Mouse (Mus musculus) megakaryocyte progenitor cell, adult 5-6 weeks (primary cell): Measurements from ENCODE around the gene Zdhhc21. TPM values are rescaled to one million over a fixed set of nuclear protein-coding genes. Genes with fewer than 3 reads are reported as not detected.

Experiments used
- ATAC-seq: replicated peaks from 2 replicates; pipeline ENCODE4 v1.8.0; 2016; ENCODE audit warnings: mild to moderate bottlenecking, moderate TSS enrichment, inconsistent platforms; ENCODE audit not compliant: poor library complexity
- total RNA-seq, 2 experiments: library from RNA; stranded (forward) in 1 of 2; stranded (reverse) in 1 of 2; fragments of 157-497, 149-512 nt in 1 of 2; fragments of 200-1000 nt in 1 of 2; gene quantifications; 2 replicates each; pipeline versions ENCODE4 v1.2.3 to v1.2.4; 2015 to 2017

The Zdhhc21 gene
- total RNA-seq, 2 experiments from 2014 or later = 21.6 to 34.9 TPM

DNA sequence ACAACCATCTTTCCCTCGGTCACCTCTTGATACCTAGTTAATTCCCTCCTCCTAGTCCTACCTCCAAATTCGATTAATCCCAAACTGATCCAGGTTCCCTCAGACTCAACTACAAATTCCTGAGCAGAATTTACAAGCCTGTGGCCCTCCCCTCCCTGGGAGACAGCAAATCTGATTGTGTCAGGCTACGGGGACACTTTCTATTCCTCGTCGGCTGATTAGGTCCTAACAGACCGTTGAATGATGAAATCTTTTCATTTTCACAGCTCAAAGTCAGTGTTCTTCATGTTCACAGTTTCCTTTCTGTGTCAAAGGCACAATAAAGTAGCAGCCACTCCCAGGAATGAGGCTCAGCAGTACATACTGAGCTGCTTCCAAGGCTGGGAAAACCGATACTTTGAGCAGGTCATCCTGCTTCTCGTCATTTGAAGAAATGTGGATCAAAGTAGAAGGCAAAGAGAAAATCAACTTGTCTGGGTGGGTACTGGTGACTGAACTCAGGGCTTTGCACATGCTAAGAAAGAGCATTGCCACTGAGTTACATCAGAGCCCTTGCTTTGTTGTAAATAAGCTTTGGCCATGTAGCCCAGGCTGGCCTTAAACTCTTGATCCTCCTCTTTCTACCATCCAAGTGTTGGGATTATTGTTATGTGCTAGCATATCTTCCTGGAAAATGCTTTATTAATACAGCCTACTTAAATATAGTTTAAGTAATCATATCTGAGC is 5.4 kb upstream of the Zdhhc21 start:
- peak; percentile 38 for ATAC-seq

DNA sequence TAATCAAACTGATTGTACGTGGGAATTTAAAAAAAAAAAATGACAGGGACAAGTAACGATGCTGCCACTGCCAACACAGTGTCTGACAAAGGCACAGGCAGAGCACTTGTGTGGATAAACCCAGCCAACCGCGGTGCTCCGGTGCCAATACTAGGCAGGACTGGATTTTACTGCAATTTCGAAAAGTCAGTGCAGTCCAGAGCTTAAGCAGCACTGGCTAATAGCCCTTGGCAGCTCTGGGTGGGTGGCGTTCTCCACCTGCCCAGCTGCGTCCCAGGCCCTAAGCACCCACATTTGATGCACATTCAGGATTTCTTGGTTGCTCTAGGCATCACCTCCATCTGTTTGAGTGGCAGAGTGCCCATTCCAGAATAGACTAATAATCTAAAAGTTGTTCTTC is 3.6 kb upstream of the Zdhhc21 start:
- ATAC-seq = no peak

DNA sequence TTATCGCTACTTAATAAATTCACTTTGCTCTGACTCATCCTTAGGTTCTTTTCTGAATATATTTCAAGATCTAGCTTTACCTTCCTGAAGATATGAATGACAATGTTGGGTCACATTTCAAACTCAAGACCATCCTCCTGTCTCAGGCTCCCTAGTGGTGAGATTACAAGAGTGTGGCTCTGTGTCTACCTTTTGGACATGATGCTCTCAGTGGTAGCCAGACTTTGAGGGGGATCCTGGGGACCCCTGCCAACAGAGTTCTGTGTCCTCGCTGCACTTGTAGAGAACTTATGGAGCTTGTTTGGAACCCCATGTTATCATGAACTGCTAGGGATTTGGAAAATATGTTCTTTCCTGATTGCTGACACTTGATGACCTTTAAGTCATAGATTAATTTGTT is 1.7 kb upstream of the Zdhhc21 start:
- ATAC-seq = no peak

DNA sequence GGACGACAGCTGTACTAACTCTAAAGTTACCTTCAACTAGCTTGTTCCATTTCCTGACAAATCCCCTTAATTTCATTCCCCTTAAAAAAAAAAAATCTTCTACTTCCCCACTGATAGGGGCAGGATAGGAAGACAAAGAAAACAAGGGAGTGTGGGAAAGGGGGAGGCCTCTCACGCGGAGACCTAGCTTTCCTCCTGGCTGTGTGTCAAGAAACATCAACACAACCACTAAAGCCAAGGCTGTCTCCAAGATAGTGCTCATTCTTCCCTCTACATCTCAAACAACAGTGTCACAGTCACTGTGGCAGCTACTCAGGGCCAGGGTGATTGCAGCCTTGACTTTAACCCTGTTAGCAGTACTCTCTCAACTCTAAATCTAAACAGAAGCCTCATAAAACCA is 808 bp upstream of the Zdhhc21 start:
- no peak for ATAC-seq

DNA sequence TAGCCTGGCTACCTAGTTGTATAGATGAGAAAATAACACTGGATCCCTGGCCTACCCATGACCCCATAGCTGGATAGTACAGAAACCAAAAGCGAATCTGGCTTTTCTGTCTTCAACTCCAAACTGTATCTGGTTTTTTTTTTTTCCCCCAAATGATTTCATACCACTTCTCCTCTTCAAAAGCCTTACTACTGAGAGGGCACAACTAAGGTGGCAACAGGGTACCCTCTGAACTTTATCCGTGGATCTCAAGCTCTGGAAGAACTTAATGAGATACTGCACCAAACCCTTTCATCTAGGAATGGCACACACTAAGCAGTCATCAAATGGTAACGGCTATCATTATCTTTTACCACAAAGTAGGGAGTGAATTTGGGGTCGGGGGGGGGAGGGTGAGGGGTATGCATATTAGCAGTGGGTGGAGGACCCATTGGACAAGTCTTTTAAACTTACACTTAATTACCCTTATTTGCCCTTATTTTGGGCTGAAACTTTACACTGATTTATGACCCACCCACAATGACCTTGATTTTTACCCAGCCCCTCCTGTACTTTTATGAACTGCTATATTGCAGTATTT is 1.2 kb downstream of the Zdhhc21 start:
- 0 out of 2 replicates have a peak, but pooled peaks have one; percentile 13 for ATAC-seq

DNA sequence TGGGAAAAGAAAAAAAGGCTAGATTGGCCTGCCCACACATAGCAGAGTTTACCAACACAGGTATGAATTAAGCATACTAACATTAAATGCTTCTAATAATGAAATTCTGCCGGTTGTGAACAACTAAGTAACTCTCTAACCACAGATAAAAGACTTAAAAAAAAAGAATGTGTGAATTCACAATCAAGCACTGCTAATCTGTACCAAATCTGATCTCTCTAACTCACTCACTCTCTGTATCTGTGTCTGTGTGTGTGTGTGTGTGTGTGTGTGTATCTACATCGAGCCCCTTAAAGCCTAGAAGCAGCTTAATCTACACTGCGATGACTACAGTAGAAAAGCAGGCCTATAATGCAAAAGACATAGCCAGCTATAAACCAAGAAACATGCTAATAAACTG is 2.8 kb downstream of the Zdhhc21 start:
- ATAC-seq = no peak

DNA sequence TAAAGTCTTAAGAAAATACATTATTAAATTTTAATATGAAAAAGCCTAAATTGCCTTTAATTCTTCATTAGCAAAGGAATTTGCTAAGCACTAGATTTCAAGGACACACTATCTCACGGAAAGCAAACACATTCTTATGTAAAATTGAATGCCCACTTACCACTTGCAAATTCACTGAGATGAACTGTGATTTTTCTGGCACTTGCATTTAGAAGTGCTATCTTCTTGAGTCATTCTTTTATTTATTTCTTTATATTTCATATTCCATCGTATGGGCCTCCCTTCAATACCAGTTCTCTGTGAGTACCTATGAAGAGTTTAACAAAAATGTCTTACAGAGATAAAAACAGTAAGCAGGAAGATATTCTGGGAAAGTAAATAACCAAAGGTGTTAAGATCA is 5.9 kb downstream of the Zdhhc21 start:
- ATAC-seq = no peak

DNA sequence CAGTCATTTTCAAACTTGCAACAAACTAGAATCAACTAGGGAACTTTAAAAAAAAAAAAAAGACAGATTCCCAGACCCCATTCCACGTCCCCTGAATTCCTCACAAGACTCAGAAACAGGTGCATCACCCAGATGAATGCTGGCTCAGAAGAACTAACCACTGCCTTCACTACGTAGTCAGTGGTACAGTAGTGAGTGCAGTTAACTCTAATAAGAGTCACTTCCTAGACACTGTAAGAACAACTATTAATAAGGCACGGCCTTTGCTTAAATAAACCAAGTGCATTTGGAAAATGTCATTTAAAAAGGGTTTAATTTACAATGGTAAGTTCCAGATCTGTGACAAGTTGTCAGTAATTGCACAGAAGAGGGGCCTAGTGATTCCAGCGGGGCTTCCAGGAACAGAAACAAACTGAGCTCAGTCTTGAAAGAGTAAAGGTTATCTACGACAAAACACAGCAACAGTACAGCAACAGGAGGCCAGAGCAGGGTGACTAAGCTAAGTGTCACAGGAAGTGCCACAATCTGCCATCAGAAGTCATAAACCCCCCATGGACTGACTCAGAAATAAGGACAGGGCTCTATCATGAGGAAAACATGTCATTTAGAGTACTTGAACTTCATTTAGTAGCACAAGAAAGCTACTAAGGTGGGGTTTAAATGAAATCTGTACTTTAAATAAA is 11.1 kb downstream of the Zdhhc21 start:
- ATAC-seq = peak; percentile 98

DNA sequence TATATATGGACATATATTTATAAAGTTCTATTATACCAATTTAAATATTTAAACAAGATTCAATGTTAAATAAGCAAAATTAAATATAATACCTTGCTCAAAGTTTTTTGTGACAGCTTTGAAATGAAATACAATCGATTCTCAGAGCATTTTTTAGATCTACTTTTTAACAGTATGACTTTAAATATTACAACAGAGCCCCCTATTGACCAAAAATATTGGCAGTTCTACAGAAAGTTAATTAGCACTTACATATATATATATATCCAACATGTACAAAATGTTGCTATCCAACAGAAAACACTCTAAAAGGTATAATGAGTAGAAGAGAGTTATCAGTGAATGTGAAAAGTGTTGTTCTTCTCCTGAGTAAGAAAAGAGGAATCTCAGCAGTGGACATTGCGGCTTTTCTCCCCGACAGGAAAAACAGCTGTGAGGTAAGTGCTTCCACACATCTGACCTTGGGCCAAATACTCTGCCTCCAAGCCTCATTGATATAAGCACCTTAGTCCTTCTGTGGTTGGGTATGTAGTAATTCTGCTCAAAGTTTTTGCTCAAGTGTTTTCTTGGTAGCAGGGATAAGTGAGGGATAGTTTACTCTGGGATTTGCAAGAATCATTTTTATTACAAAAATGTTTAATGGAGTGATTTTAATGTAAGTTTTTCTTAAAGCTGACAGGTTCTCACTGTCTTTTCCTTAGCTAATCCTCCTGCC is 22.1 kb downstream of the Zdhhc21 start:
- no peak for ATAC-seq

DNA sequence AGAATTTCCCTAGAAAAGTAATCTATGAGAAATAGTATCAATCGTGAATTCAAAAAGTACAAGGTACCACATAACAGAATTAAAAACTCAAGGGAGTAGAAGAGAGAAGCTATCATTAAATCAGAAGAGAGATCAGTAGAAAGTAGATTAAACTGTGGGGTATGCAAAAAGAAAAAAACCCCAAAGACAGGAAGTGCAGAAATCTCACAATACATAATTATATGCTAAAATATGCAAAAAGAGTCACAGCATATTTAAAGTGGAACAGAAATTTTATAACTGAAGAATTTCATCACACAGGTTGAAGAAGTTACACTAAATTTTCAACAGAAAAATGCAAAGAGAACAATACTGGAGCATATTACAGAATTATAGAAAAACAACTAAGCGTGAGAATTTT is 28.6 kb downstream of the Zdhhc21 start:
- no peak for ATAC-seq

DNA sequence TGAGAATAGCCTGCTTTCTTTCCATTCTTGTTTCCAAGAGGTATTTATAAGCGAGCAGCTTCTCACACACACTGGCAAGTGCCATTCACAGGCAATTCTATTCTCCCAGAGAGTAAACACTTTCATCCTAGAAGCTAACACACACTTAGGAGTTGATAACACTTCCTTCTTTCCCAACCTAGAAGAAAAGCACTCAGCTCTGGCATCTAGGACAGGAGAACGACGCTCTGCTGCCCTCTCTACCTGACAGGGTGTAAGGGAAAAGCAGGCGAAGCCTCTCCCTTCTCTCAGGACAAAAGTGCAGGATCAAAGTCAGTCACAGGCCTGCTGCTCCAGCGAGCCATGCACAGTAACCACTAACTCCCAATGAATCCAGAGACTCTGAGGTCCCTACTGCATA is 30.3 kb downstream of the Zdhhc21 start:
- no peak for ATAC-seq

DNA sequence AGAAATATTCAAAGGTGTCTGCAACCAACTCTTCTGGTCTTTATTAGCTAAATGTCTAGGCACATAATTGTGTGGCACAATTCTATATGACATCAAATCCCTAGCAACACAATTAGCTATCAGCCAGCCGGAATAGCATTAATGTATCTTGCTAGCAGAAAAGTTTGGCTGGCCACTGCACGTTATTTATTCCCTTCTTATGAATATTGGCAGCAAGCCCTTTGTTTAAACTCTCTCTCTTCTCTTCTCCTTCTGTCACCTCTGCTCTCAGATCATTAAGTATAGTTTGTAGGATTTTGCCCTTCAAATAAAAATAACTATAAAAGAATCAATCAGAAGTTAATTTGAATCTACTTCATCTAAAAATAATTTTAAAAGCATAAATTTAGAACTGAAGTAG is 32.8 kb downstream of the Zdhhc21 start:
- no peak for ATAC-seq

DNA sequence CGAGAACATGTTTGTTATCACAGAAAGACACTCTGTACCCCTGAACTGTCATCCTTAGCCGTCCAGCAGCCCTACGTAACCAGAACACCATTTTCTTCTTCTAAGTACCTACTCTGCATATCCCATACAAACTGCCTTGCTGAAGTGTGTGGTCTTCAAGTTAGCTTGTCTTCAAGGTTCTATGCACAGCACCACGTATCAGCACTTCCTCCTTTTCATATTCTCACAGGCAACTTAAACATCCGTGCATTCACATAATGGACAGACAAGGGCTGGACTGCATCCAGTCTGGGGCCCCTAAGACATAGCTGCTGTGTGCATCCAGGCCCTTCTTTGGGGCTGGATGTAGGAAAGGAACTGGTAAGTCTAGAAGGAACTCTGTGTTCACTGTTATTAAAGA is 41.9 kb downstream of the Zdhhc21 start:
- no peak for ATAC-seq

DNA sequence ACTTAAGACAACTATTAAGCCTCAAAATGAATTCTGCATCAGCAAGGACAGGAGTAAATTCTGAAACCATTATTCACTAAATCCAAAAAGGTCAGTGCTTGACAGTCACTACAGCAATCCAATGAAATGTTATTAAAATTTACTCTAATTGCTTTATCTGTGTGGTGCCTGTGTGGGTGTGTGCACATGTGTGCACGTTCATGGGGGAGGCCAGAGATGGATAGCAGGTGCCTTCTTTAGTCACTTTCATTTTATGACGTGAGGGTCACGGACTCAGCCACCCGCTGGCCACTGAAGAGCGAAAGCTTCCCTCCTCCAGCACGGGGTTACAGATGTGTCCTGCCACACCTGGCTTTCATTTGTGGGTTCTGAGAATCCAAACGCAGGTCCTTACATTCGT is 43.4 kb downstream of the Zdhhc21 start:
- peak; percentile 59 for ATAC-seq

DNA sequence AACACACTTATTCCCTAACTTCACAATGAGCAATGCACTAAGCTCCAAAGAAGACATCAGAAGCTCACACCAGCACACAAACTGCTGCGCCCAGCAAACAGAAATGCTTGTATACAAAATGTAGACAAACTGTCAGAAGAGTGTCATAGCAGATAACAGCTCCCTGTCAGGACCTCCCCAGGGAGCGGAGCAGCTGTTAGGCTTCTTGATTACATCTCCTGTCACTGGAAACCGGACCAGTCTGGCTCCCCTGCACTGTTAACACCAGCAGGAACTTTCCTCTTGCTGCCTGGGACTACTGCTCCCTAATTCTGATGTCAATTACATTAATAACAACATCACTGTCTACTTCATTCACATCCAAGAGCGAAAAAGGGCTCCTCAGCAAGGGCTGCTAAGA is 44.5 kb downstream of the Zdhhc21 start:
- ATAC-seq = peak; percentile 94

DNA sequence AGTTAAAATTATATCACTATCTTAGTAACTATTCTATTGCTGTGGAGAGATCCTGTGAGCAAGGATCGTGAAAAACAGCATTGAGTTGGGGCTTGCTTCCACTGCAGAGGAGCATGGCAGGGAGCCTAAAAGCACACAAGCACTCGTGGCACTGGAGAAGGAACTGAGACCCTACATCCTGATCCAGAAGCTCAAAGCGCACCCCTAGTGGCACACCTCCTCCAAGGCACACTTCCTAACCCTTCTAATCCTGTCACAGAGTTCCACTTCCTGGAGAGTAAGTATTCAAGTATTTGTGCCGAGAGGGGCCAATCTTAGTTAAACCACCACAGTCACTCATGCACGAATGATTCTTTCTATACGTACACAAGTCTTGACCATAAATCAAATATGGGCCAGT is 46.4 kb downstream of the Zdhhc21 start:
- peak; percentile 27; the same call in 1 of the 2 replicates for ATAC-seq

DNA sequence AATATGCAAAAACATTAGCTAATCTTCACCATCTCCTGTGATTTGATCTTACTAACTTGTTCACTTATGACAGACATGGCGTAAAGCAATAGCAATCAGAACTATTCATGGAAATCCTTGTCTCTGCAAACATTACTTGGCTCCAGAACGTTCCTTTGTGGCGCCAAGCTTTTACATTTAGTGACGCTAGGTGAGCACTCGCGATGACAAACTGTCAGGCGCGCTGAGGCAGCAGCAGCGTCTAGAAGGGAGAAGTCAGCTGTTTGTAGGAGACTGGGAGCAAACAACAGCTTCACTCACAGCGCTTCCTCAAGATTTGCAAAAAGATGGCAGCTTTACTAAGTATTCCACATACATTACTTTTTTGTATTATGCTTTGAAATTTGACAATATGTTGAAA is 51.9 kb downstream of the Zdhhc21 start:
- no peak for ATAC-seq

DNA sequence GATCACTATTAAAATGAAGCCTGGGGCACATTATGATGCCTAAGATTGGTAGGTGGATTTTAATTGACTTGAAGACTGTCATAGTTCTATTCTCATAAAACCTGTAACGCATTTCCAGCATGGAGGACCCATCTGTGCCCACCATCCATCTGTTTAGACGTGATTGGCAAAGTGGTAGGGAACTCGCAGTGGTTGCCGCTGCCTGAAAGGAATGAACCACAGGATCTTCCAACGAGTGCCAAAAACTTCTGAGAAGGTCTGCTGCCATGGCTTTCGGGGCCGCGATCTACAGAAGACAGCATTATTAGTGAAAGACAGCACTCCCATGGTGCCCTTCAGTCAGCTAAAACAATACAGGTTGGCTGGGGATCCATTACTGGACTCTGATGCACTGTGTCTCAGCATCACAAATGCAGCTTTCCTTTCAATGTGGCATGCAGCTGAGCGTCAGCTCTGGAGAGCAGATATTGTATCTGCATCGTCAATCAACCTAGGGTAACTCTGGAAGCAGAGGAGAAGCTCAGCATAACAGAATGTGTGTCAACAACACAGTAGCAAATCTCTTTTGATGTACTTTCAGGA is 53.5 kb downstream of the Zdhhc21 start:
- no peak for ATAC-seq

DNA sequence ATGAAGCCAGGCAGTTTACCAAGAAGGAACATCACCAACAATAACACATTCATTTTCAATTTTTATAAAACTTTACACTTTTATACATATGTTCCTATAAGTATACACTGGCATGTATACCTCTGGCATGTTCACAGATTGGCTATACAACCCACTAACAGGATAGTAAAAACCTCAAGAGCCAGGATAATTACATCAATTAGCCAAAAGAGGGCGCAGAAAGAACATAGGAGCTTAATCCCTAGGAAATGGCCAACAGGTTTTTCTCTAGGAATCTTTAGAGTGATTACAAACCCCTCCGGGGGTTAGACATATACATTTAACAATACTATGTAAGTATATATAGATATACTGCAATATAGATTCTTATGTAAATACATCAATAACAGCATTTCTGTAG is 55.7 kb downstream of the Zdhhc21 start:
- peak; percentile 50; the same call in 1 of the 2 replicates for ATAC-seq

DNA sequence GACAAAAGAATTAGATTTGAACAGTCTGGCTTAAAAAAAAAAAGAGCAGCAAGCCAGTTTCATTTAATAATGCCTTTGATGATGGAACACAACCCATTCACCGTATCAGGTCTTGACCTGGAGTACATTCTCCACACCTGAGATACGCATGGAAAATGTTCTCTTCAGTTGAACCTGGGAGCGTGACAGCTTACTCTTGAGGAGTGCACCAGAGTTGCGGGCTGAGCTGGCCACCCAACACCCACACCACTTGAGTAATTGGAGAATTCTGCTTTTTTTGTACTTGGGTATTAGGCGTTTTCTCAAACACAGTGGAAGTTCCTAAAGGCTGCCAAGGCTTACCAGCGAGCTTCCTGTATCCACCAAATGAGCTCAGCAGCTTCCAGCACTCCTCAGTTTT is 66.2 kb downstream of the Zdhhc21 start:
- no peak for ATAC-seq

DNA sequence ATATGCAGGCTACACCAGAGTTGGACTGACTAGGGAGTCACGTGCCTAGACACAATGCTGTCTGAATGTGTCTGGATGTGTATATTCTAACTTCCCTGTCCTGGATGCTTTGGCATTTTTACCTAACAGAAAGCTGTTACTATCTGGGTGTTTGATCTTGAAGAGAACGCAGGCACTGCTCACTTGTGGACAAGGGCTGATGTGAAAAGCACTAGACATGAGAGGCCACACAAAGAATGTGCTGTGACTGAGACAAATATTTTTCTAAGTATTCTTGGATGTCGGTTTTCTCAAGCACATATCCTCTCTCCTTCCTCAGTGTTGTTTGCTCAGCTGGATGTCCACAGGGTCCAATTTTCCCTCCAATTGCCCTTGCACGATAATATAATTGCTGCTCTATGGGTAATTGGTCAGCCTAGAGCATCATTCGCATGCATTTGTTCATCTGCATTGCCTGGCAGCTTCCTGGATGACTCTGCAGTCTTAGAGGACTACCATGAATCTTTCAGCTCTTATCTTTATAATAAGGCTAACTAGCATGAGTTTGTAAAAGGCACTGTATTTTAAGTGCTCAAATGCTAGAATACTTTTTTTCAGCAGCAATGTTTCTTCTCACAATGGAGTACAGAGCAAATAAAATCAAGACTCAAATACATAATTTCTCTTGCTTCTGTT is 66.7 kb downstream of the Zdhhc21 start:
- ATAC-seq = peak; percentile 50; the same call in 1 of the 2 replicates
